Mouse (Mus musculus) skeletal muscle tissue, adult 2 months (tissue): ENCODE results near the gene Mgat4a.

Experiments
- DNase-seq: peaks from one replicate; pipeline ENCODE4 v3.0.0-alpha.2; 2012; ENCODE audit warnings: low read depth, low spot score

Mgat4a gene

DNA sequence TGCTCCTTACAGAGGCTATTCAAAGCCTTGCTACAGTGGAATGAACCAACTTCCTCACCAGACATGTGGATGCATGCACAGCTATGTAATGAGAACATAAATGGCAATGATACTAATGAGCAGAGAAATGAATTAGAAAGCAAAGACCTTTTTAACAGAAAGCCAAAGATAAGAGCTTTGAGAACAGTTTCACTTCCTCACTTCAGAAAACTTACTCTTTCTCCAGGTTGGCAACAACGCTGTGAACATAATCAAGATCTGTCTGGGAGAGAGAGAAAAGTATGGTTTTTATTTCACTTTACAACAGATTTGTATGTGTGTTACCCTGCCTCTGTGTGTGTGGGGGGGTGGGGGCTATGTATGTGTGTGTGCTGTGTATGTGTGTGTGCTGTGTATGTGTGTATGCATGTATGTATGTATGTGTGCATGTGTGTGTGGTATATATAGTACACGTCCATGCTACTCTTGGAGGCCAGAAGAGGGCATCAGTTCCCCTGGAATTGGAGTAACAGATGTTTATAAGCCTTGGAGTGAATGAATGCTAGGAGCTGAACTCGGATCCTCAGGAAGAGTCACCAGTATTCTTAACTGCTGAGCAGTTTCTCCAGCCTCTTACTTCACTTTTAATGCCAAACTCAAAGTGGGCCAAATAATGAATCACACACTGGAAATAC, 74.4 kb downstream of the Mgat4a start:
- DNase-seq, result no peak

DNA sequence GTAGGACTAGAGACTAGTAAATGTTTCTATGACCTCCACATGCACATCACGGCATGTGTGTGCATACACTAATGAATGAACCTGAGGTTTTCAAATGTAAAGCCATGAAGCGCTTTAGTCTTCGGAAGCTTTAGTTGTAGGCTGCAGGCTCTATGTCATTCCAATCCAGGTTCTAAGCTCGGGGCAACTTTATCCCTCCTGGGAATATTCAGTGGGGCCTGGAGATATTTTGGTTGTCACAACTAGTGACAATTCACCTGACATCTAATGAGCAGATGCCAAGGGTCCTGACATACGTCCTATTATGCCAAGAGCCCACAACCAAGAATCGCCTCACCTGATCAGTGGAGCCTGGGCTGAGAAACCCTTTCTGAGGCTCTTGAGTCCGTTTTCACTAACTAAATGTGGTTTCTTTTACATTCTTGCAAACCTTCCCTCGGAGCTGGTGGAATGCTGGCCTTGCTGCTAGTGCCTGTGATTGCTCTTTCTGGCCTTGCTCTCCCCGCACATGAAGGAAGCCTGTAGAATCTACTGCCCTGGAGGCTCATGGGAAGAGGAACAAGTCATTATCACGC, 75.9 kb downstream of the Mgat4a start:
- DNase-seq, result no peak

DNA sequence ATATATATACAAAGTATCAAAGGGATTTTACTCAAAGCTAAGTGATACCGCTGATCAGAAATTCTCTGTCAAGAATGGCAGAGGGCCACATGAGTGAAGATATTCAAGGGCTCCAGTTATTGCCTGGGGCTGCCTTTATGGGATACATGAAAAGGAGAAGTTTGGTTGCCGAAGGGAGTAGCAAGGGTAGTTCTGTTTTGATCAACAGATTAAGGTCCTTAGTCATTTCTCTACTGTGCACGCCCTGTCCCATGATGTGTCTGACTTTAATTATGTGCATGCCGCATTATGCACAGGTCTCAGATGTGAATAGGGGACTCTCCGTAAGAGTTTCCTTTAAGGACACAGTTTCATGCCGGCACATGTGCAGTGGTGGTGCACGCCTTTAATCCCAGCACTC, 83.3 kb downstream of the Mgat4a start:
- no peak for DNase-seq

DNA sequence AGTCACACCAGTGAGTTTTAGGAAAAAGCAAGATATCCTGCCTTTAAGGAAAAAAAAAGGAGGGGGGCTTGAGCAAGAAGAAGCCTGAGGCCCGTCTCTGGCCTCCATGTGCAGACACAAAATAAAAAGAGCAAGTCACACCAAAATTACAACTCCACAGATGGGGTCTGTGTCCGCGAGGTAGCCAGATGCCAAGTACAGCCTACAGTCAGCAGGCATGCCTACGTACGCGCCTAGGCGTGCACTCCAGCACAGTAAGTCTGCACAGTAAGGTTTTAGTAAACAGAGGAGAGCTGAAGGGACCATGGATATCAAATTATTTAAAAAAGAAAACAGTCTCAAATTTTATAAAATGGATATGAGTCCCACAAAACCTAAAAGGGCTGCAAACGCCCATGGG, 89.5 kb downstream of the Mgat4a start:
- no peak for DNase-seq

DNA sequence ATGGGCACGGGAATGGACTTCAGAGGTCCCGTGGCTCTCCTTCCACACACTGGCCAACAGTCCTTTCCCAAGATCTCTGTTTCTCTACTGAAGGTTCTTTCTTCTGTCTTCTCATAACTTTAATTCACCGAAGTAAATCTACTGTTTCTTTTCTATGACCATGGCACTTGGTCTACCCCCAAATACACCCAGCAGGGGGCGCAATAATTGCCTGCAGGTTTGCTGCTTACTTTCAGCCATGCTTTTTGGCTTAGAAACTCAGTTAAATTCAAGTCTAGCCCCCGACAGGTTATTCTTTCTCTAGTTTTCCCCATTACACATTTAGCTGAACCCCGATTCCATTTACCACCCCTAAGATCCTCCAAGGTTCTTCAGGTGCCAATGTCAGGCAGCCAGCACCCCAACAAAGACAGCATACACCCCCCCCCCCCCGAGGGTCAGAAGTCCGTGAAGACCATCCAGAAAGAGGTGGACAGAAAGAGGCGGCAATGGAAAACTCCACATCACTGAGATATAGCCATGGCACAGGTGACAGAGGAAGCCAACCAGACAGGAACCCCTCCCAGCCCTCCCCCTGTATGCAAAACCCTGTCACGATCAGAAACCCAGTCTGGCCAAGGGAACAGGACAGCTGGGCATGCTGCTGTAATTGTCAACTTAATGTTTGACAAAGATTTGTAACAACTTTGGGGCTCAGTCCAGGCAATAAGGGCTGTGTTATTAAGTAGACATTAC, 92.3 kb downstream of the Mgat4a start:
- no peak for DNase-seq

DNA sequence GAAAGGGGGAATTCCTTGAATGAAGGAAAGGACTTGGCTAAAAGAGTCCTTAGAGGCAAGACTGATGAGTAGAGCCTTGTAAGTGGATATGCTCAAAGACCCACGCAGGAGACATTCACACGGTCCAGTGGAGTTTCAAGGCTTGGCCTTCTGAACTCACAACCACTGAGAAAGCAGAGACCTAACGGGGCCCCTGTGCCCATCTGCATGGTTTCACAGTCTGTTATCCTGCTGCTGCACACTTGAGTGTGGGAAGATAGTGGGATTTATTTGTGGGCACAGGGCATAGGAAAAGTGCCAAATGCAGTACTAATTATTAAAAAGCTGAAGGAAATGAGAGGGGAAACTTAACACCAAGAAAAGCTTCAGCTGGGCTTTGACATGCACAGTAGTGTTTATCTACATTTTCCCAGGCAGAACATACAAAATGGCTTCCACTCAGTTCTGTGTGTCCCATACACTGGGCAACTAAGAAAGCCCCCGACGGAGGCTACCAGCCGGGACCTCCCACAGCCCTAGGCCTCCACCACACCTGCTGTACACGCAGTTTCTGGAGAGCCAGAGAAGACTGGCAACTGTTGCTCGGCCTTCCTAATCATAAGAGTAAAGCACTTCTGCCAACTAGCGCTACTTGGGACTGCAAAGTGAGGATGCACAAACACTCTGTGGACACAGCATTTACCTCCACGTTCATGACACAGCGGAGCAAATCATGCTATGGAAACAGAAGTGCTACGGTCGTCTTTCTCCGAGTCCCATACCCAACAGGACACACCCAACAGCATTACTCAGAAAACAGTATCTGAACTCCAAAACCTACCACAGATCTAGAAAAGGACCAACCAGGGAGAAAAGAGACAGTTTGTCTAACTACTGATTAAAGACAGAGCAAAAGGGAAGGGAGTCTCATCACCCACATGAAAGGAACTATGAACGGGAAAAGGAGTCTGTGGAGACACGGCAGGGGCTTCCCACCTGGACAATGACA, 97.7 kb downstream of the Mgat4a start:
- no peak for DNase-seq

DNA sequence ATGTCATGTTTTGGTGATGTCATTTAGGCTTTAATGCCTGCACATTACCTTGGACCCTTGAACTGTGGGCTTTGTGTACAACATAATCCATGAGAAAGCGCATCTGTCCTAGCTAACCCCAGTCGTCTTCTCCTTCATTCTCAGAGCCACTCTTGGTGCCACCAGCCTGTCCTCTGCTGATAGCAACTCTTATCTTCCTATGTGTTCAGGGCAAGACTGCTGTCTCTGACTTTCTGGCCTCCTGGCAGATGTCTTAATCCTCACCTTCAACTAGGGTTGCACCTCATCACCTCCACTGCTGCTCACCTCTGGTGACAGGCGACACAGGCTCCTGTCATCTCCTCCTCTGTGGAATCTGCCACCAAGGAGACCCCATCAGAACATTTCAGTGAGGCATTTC, 104.4 kb downstream of the Mgat4a start:
- DNase-seq, result no peak

DNA sequence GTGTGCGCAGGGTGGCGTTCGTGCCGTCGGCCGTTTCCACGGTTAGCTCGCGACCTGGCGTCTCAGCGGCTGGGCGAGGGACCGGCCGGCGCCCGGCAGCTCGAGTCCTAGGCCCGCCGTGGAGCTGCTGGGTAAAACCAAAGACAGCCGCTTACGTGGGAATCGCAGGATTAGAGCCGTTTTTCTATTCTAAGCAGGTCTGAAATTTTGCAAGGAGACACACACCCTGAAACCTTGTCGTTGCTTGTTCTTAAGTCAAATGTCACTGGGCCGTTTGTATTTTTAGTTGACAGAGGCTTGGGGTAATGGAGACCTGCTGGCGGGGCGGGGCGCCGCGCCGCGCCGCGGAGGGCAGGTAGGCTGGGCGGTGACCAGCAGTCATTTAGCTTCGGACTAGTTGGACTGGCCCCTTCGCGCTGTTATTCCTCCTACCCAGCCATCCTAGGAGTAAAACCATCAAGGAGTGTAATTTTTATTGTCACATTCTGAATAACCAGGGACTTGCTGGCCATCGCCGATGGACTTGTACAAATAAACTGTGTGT, 110.4 kb downstream of the Mgat4a start:
- no peak for DNase-seq

DNA sequence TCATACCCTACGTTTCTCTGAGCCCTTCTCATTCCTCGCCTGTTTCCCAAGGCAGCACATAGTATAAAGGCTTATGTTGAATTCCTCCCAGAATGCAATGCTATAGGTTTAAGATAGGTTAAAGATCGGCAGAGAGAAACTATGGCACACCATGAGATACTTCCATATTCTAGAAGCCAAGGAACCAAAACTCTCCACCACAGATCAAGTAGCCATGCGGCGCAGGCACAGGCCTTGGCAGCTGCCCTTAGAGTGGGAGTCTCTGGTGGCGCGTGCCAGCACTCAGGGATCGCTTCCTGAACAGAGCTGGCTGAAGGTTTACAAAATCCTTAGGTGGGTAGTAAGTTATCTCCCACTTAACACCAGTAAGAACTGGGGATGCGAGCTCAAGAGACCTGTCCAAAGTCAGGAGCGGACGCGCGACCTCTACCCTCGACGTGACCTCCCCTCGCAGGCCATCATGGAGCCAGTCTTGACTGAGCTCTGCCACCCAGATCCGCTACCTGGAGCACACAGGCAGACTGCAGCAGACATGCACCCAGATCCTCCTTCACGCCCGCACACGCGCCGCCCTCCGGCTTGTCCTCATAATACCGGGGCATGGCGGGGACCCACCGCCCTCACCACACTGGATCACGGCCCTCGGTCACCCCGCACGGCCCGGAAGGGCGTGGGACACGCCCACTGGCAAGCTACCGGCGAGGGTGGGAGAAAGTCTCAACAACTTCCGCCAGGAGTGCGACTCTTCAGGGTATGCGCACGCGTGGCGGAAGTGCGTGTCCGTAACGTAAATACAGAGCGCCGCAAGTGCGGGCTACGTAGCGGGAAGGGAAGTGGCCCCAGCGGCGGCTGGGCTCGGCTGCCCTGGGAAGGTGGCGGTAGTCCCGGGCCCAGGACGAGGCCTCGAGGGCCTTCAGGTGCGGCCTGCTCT, 111.2 kb downstream of the Mgat4a start, which contains the start of the genes Coa5 and Unc50:
Coa5 (minus strand) TSS at position 738 of the 931 bp plus-strand sequence.
Unc50 (plus strand) TSS at position 774 of the 931 bp plus-strand sequence.
- peak; percentile 96 for DNase-seq

DNA sequence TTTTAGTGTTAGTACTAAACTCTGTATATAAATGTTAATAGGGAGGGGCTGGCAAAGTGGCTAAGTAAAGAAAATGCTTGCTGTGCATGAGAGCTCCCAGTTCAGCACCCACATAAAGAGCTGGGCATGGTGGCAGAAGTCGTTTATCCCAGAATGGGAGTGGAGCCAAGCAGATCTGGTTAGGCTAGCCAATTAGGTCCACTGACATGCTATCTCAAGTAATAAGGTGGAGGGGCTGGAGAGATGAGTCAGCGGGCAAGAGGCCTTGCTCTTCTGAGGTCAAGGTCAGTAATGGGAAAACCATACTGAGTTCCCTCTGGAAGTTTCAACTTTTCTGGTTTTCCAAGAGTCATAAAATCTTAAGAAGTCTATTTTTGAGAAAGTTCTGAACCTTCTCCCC, 111.9 kb downstream of the Mgat4a start:
- peak; percentile 45 for DNase-seq

DNA sequence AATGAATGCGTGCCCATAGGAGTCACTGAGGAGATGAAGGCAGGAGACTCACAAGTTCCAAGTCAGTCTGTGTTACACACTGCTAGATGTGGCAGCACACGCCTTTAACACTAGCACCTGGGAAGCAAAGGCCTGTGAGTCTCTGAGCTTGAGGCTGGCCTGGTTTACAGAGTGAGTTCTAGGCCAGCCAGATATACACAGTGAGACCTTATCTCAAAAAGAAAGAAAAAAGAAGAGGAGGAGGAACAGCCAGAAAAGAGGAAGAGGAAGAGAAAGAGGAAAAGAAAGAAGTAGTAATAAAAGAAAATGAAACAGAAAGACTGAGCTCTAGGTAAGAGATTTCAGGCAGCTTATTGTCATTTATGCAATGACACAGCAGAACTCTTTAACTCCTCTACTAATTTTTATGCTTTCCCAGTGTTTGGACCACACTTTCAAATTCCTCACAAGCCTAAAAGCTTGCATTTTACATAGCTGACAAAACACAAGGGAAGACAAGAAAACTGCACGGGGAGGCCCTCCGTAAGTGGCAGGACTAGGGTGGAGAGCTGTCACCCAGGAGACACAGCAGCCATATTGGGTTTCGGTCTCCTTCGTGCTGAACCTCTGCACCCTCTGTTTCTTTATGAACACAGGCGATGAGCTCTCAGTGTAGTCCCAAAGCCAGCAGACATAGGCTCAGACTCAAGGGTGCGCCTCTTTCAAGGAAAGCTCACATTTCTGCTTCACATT, 113.5 kb downstream of the Mgat4a start:
- DNase-seq, result no peak

DNA sequence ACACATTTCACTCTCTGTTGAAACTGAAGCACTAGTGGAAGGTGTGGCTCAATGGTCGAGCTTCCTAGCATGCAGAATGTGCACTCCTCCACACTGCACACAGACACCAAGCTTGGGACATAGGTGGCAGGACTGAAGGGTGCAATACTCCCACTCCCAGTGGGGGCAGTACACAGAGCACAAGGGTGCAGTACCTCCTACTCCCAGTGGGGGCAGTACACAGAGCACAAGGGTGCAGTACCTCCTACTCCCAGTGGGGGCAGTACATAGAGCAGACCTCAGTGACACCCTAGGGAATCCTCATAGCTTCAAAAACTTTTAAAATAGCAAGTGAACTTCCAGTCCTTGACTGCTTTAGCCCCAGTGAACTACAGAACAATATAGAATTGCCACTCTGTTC, 121.4 kb downstream of the Mgat4a start:
- DNase-seq, result no peak

DNA sequence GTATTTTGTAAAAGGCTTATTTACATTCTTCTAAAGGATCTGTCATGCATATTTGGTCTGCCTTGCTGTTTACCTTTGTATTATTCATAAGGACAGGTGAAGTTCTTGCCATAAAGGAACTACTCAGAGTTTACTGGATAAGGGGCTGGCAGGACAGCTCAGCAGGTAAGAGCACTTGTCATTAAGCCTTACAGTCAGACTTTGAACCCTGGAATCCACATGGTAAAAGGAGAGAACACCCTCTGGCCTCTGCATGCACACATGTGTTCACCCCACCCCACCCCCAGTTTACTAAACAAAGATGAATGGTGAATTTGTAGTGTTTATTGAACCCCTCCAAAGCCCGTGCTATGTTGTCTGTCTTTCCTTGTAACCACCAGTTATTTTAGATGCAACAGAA, 125.4 kb downstream of the Mgat4a start:
- no peak for DNase-seq

DNA sequence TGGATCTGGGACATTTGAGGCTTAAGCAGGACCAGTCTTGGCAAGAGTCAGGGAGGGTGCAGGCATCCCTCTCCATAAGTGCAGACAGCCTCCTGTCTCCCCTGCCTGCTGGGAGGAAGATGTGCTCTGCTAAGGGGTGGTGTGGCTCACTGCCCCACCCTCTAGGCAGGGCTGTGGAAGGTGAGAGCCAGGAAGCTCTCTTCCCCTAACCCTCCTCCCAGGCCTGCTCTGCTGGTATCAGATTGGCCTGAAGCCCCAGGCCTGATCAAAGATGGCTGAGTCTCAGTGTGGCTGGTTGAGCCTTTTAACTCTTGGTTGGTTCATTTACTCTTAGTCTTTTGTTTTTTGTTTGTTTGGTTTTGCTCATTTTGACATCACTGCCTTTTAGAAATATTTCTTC, 131.2 kb downstream of the Mgat4a start:
- no peak for DNase-seq

DNA sequence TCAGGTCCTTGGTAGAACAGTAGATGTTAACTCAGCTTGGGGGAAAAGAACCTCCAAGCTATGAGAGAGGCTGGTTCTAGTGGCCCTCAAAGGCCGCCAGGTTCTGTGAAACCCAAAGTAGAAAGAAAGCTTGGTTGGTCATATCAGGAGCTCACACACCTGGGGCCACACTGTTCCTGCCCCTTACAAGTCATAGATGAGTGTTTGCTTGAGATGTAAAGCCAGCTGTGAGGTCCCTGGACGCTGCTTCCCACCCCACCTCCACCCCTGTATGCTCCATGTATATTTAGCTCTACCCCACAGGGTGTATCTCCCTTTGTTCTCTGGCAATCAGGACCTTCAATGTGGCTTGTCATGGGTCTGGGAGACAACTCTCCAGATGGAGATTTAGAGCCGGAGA, 132.1 kb downstream of the Mgat4a start:
- DNase-seq, result no peak

DNA sequence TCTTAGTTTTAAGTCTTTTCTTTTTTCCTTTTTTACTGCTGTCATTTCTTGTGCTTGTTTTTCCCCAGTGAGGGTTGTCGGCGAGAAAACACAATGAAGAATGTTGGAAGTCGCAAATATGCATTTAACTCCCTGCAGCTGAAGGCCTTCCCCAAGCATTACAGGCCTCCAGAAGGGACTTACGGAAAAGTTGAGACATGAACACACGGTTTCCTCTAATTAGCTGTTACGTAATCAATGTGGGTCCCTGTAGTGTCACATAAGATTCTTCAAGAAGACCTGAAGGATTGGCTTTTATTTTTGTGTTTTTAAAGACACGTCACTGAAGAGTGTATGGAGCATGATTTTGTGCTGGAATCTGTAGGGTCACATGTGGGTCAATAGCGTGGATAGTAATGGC, 132.8 kb downstream of the Mgat4a start:
- DNase-seq, result no peak

DNA sequence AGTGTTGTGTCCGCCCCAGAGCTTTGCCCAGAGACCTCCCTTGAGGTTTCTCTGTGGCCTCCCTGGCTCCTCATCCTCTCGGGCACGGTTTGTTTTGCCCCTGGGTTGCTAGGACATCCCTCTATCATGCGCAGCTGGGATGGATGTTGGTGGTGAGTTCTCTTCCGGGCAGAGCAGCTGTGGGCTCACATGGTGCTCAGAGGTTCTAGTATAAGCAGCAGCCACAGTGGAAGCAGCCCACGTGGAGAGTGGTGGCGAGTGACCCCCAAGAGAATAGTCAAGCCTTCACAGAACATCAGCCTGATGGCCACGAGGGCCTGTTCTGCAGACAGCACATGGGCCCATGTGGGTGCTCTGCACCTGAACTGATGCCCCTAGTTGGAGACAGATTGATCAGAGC, 133.6 kb downstream of the Mgat4a start:
- DNase-seq, result no peak

DNA sequence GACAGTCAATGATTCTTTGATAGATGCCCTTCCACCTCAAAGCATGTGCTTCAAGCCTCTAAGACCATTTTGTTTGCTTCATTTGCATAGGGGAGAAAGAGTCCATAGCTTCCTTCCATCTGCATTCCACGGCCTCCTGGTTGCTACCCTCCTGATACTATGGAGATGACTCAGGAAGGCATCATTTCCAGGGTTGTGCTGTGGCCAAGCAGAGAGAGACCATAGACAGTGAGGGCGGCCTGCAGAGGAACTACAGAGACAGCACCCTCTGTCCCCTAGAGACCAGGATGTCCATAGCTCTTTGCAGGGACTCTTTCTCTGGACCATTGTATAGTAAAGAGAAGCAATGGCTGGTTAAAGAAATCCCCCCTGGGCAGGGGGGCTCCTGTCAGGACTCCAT, 135.7 kb downstream of the Mgat4a start:
- no peak for DNase-seq

DNA sequence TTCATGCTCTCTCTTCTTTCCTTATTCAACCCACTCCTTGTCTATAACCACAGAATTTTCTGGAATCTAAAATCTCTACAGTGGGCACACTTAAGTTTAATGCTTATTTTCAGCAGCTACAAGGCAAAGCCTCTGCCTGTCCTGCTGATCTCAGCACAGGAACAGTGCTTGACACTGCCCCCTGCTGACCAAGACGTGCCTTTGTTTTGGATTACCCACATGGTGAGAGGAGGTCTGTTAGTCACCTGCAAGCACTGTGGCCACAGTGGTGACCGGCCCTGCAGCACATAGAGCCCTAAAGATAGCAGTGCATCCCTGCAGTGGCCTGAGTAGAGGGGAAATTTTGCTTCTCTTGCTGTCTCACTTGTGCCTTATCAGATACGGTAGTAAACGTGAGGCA, 139.1 kb downstream of the Mgat4a start:
- DNase-seq, result peak; percentile 52

DNA sequence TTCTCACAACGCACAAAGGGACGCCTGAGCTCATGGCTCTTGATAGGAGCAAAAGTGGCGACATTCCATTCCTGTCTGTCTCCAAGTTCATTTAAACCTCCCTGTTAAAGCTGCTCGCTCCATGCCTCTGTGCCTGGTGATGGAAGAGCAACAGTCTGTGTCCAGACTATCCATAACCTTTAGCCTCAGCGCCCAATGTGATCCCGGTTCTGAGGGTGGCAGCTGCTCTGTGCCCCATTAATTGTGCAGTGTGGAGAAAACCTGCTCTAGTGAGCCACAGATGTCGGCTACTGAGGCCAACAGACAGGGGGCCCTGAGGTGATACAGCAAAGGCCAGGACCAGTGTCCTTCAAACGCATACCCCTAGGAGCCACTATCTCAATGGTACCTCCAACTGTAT, 141.1 kb downstream of the Mgat4a start:
- DNase-seq, result no peak
